Mouse (Mus musculus) midbrain, embryonic 15.5 days (tissue): ENCODE measurements at regions not wholly inside any gene's neighbourhood (a gene's known extent, or its start where the extent isn't known, plus 50 kb on each side); places are given as distances from the start of the nearest gene placed in this dataset.

Source experiments
- ATAC-seq: fragments of 200-750 bp; cut with Nextera tagmentation; replicated peaks from 2 replicates; pipeline ENCODE4 v1.8.0; 2017; ENCODE audit warnings: moderate TSS enrichment
- H3K27ac ChIP-seq: fragments of 300-500 bp; sonication (generic); 2 replicates; pipeline ENCODE4 v1.5.1; 2015; ENCODE audit warnings: mild to moderate bottlenecking, inconsistent platforms
- H3K27me3 ChIP-seq: fragments of 300-500 bp; sonication (generic); replicated peaks from 2 replicates; pipeline ENCODE4 v1.6.1; 2015; ENCODE audit warnings: inconsistent platforms
- H3K36me3 ChIP-seq: fragments of 300-500 bp; sonication (generic); replicated peaks from 2 replicates; pipeline ENCODE4 v1.6.1; 2015; ENCODE audit warnings: inconsistent platforms
- H3K4me1 ChIP-seq: fragments of 300-500 bp; sonication (generic); 2 replicates; pipeline ENCODE4 v1.6.1; 2015; ENCODE audit warnings: inconsistent platforms
- H3K4me2 ChIP-seq: fragments of 300-500 bp; sonication (generic); 2 replicates; pipeline ENCODE4 v1.6.1; 2015; ENCODE audit warnings: inconsistent platforms, mild to moderate bottlenecking, moderate library complexity
- H3K4me3 ChIP-seq: fragments of 300-500 bp; sonication (generic); 2 replicates; pipeline ENCODE4 v1.5.1; 2015; ENCODE audit warnings: mild to moderate bottlenecking, inconsistent platforms
- H3K9ac ChIP-seq: fragments of 300-500 bp; sonication (generic); 2 replicates; pipeline ENCODE4 v1.6.1; 2015; ENCODE audit warnings: mild to moderate bottlenecking, inconsistent platforms
- H3K9me3 ChIP-seq: fragments of 300-500 bp; sonication (generic); 2 replicates; pipeline ENCODE4 v1.6.1; 2016; ENCODE audit warnings: inconsistent platforms
- WGBS: fragments of 180-500 bp; shearing (Covaris S2); methylation state at CpG from one replicate; pipeline ENCODE4 v1.1.7; 2015; ENCODE audit warnings: mixed read lengths; 5-methylcytosine and 5-hydroxymethylcytosine counted together

DNA sequence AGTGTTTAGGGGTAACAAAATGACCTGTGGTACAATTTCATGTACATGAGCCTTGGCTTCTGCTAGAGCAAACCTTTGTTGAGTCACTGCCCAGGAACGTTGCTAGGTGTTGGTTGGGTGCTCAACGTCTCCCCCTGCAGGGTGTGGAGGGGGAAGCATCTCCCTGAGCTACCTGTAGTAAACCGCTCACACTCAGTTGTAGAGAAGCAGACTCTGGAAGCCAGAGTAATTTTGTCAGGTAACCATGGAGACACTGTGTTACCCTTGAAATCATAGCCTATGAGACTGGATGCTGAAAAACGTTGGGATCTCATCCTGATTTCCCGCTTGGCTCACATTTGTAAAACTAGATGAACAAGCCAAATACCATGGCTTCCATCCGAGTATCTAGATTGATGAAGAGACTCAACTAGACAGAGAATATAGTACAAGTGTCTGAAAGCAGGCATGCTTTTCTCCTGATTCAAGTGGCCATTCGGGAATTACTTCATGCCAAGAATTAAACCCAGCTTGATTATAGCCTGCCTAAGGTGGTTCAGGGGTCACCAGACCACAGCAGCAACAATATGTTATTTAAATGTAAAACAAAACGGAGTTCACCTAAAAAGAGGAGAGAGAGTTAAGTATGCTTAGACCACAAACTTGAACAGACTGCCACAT lies 63.7 kb upstream of the Ctla4 start:
- Histone ChIP-seq H3K4me3 (no peak overlapping the region), H3K27ac (no peak overlapping the region), H3K27me3 (no peaks in the 10 kb centered on the region), H3K4me2 (no peak overlapping the region), H3K9me3 (no peaks in the 10 kb centered on the region), H3K9ac (no peak overlapping the region), H3K4me1 (no peaks in the 10 kb centered on the region), H3K36me3 (no peaks in the 10 kb centered on the region)
- WGBS: 61% methylated on average over 8 of the region's 8 CpGs
- ATAC-seq: no peak

DNA sequence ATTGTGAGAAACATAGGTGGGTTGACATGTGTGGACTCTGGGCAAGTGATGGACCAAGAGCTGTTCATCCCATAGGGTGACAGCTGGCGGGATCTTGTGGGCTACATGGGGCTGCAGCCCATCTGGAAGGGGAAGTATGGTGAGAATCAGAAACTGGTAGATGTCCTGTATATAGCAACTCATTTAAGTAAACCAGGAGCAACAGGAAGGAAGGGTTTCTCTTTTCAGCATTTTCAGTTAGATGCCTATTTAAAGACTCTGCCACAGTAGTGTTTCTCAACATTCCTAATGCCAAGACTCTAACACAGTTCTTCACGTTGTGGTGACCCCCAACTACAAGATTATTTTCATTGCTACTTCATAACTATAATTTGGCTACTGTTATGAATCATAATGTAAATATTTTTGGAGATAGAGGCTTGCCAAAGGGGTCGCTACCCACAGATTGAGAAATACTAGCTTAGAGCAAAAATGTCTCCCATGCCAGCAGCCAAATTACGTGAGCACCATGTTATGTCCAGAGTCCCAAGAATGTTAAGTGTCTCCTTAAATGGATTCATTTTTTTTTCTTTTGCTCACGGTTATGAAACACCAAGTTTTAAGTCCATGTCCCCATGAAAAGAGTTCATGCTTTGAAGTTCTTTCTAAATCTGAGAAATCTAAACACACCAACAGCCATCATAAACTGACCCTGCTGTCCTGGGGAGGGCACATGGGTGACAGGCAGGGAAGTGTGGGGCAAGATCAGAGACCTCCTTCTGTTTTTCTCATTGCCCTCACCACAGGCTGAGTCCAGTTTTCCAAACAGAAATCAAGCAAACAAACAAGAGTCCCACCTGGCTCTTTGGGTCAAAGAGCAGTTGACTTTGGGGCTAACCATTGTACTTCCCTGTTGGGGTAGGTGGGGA lies 62.3 kb upstream of the Ctla4 start:
- Histone ChIP-seq H3K27me3 (no peaks in the 10 kb centered on the region), H3K4me1 (no peaks in the 10 kb centered on the region), H3K36me3 (no peaks in the 10 kb centered on the region), H3K4me3 (no peak overlapping the region), H3K9me3 (no peaks in the 10 kb centered on the region), H3K4me2 (no peak overlapping the region), H3K9ac (no peak overlapping the region), H3K27ac (no peak overlapping the region)
- 89% methylated on average over 5 of the region's 5 CpGs for WGBS
- ATAC-seq: no peak

DNA sequence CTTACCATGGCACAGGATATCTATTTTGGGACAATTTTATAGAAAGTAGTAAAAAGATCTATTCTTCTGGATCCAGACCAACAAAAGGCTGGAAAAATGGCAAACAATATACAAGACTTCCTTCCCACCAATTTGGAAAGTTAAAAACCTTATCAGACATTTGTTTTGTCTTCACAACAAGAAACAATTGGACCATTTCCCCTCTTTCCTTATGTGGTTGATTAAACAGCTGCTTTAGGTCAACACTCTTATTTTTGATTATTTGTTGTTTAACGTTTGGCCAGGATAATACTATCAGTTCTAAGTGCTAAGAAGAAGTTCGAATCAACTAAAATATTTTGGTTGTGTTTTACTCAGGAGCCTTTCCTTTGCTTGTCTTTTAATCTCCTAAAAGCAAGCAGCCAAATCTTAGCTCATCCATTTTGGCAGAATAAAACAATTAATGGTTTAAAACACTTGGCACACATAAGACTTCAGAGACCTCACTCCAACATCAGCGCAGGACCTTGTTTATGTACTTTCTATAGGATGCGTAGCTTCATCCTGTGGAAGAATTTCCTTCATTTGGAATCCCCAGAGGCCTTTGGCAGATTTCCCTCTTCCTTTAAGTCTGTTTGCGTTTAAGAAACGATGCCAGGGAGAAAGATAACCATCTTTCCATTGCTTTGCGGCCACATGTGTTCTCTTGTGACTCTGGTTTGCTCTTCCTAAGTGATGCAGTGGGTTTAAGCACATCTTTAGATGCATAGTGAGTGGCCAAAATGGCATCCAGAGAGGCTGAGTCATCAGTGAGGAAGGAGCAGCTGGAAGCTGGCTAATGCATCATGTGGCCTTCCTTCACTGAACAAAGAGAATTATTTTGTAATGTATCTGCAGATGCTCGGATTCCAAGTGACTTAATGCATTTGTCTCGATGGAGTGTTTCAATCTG lies 61.3 kb upstream of the Ctla4 start:
- no peaks in the 10 kb centered on the region for H3K9me3 ChIP-seq
- no peaks in the 10 kb centered on the region for H3K36me3 ChIP-seq
- no peaks in the 10 kb centered on the region for H3K4me1 ChIP-seq
- 0 out of 2 replicates have a peak overlapping the region, but pooled peaks have one; percentile 6 for H3K27ac ChIP-seq
- no peak overlapping the region for H3K9ac ChIP-seq
- H3K4me3 ChIP-seq: no peak overlapping the region
- no peak overlapping the region for H3K4me2 ChIP-seq
- WGBS: 79% methylated on average over 9 of the region's 9 CpGs
- ATAC-seq: no peak
- H3K27me3 ChIP-seq: no peaks in the 10 kb centered on the region

DNA sequence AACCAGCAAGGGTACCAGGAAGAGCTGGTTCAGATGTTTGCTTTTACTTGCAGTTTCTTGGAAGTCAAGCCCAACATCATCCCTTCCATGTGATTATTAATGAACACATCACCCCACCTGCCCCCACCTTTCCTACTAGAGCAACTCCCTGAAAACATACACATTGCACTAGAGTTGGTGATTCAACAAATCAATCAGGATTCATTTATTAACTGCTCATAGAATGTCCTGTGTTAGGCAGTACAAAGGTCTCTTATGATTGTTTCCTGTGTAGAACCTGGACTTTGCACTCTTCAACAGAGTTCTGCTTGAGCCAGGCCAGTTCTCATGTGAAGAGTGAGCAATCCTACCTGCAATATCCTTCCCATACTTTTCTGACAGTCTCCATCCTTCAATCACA lies 59.8 kb upstream of the Ctla4 start:
- no peak for ATAC-seq
- Histone ChIP-seq H3K4me2 (no peak overlapping the region), H3K36me3 (no peaks in the 10 kb centered on the region), H3K9ac (no peak overlapping the region), H3K27me3 (no peaks in the 10 kb centered on the region), H3K27ac (no peak overlapping the region), H3K9me3 (no peaks in the 10 kb centered on the region), H3K4me1 (no peaks in the 10 kb centered on the region), H3K4me3 (no peak overlapping the region)

DNA sequence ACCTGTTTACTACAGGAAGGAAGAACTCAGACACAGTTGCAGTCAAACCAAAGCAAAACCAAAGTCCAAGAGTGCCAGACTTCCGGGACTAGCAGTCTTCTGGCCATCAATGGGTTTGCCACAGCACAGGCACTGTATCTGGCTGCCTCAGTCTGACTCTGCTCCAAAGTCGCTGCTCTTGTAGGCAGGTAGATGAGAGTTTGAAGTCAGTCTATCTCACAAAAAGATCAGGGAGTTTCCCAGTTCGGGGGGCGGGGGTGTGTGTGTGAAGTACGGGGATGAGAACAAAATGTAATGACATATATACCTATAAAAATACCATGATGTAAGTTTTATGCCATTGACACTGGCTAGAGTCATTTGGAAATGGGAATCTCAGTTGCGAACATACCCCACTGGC lies 58.6 kb upstream of the Ctla4 start:
- Histone ChIP-seq H3K4me3 (no peak overlapping the region), H3K4me2 (no peak overlapping the region), H3K27me3 (no peaks in the 10 kb centered on the region), H3K4me1 (no peaks in the 10 kb centered on the region), H3K27ac (no peak overlapping the region), H3K9ac (no peak overlapping the region), H3K36me3 (no peaks in the 10 kb centered on the region), H3K9me3 (no peaks in the 10 kb centered on the region)
- 92% methylated on average over 6 of the region's 6 CpGs for WGBS
- ATAC-seq: no peak

DNA sequence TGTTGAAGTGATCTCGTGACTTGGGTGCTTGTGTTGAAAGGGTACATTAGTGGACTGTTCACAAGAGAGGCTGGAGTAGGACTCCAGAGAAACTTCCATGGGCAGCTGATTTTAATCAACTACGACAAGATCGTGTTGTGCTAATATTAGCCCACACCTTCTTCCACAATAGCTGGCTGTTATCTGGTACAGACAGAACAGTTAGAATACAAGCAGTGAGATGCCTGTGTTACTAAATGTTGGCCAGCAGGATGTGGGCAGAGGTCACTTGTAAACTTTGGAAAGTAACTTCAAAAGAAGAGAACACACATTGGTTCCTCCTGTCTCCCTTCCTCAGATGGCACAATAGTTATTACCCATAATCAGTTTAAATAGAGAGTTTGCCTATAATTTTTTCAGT lies 57.0 kb upstream of the Ctla4 start:
- no peaks in the 10 kb centered on the region for H3K4me1 ChIP-seq
- no peaks in the 10 kb centered on the region for H3K27me3 ChIP-seq
- H3K9ac ChIP-seq: no peak overlapping the region
- 90% methylated on average over 3 of the region's 3 CpGs for WGBS
- H3K4me3 ChIP-seq: no peak overlapping the region
- H3K4me2 ChIP-seq: no peak overlapping the region
- H3K36me3 ChIP-seq: no peaks in the 10 kb centered on the region
- no peaks in the 10 kb centered on the region for H3K9me3 ChIP-seq
- no peak overlapping the region for H3K27ac ChIP-seq
- no peak for ATAC-seq

DNA sequence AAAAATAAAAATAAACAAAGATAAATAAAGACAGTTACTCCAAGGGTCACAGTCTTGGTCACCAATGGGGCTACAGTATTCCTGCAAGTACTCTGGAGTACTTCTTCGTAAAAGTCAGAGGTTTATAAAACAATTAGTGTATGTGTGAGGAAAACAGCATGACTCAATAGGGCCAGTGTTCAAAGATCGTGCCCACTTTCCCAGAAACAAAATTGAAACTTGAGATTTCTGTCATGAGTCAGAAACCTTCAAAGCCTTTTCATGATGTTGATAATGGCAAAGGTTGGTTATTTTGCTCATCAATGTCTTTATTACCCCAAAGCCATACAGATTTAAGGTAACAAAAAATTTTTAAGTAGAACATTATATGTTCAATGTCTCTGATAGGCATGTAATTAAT lies 53.1 kb upstream of the Ctla4 start:
- ATAC-seq: no peak
- Histone ChIP-seq H3K4me3 (no peak overlapping the region), H3K36me3 (no peaks in the 10 kb centered on the region), H3K4me1 (no peaks in the 10 kb centered on the region), H3K9me3 (no peaks in the 10 kb centered on the region), H3K9ac (no peak overlapping the region), H3K27ac (no peak overlapping the region), H3K4me2 (no peak overlapping the region), H3K27me3 (no peaks in the 10 kb centered on the region)
- WGBS: 83% methylated on average over 2 of the region's 2 CpGs
